Mouse (Mus musculus): ENCODE results near the gene Rpl3. TPM values are rescaled to one million over a fixed set of nuclear protein-coding genes. Genes with fewer than 3 reads are reported as not detected.

Gene Rpl3
- total RNA-seq, 1 experiment = 1,661 TPM

GRCm38 (mm10) chr15:80061071-80061550 is 30.6 kb downstream of the Rpl3 start:
- no peak overlapping the region for H3K27ac ChIP-seq (ENCODE audit: insufficient read depth, low read depth, low read length, poor library complexity, severe bottlenecking)
- no peak overlapping the region for H3K4me3 ChIP-seq (ENCODE audit: insufficient read depth in 1 of 2, low read depth in 1 of 2, low read length in 2 of 2, poor library complexity in 1 of 2, severe bottlenecking in 1 of 2)
- no peak for DNase-seq (ENCODE audit: low read depth, low spot score)
- H3K4me1 ChIP-seq (ENCODE audit: control insufficient read depth in 2 of 2, insufficient read depth in 2 of 2, low read length in 2 of 2, poor library complexity in 1 of 2) = peaks cover 2 to 16% of the 10 kb centered on the region in 2 experiments; a peak in 2 of 4 replicates
- in situ Hi-C loops (cut with MboI; ENCODE audit: low sequenced_read_pairs in 2 of 2, unreplicated experiment in 2 of 2) = loop anchor here in 1 of 2 experiments (10.0 to 25.0 kb wide), 2 partner anchors 116 to 299 kb away; no protein-coding TSS in a partner anchor
- TF ChIP-seq ZNF384 (IDR thresholded peaks at IDR 0.05; ENCODE audit: low read depth, low read length) (no peak), CHD2 (IDR thresholded peaks at IDR 0.05; ENCODE audit: low read depth, low read length) (no peak), HCFC1 (IDR thresholded peaks at IDR 0.05; ENCODE audit: borderline replicate concordance, insufficient read depth, low read length) (no peak), MAFK (IDR thresholded peaks at IDR 0.05; ENCODE audit: insufficient read depth, low read depth, low read length) (no peak), ZC3H11A (IDR thresholded peaks at IDR 0.05; ENCODE audit: borderline replicate concordance, low read depth, low read length) (no peak)
- no peak overlapping the region for H3K9ac ChIP-seq (ENCODE audit: insufficient read depth, low read depth, low read length, poor library complexity, severe bottlenecking)
- no peaks in the 10 kb centered on the region for H3K9me3 ChIP-seq (ENCODE audit: control insufficient read depth, insufficient read depth, low read depth, low read length)
- no peaks in the 10 kb centered on the region for H3K36me3 ChIP-seq (ENCODE audit: control insufficient read depth, insufficient read depth, low read length, poor library complexity, severe bottlenecking)

- Histone ChIP-seq H3K9ac (ENCODE audit: insufficient read depth, low read depth, low read length, poor library complexity, severe bottlenecking) (no peak overlapping the region), H3K9me3 (ENCODE audit: control insufficient read depth, insufficient read depth, low read depth, low read length) (no peaks in the 10 kb centered on the region), H3K4me3 (ENCODE audit: insufficient read depth in 1 of 2, low read depth in 1 of 2, low read length in 2 of 2, poor library complexity in 1 of 2, severe bottlenecking in 1 of 2) (no peak overlapping the region), H3K36me3 (ENCODE audit: control insufficient read depth, insufficient read depth, low read length, poor library complexity, severe bottlenecking) (no peaks in the 10 kb centered on the region), H3K27ac (ENCODE audit: insufficient read depth, low read depth, low read length, poor library complexity, severe bottlenecking) (no peak overlapping the region), H3K4me1 (ENCODE audit: control insufficient read depth in 2 of 2, insufficient read depth in 2 of 2, low read length in 2 of 2, poor library complexity in 1 of 2) (peaks cover 2 to 16% of the 10 kb centered on the region in 2 experiments; a peak in 2 of 4 replicates)
- DNase-seq (ENCODE audit: low read depth, low spot score) = no peak
- no peak for TF ChIP-seq ZC3H11A (IDR thresholded peaks at IDR 0.05; ENCODE audit: borderline replicate concordance, low read depth, low read length)
- no peak for TF ChIP-seq CHD2 (IDR thresholded peaks at IDR 0.05; ENCODE audit: low read depth, low read length)
- no peak for TF ChIP-seq MAFK (IDR thresholded peaks at IDR 0.05; ENCODE audit: insufficient read depth, low read depth, low read length)
- TF ChIP-seq ZNF384 (IDR thresholded peaks at IDR 0.05; ENCODE audit: low read depth, low read length) = no peak
- TF ChIP-seq HCFC1 (IDR thresholded peaks at IDR 0.05; ENCODE audit: borderline replicate concordance, insufficient read depth, low read length) = no peak
- in situ Hi-C loops (cut with MboI; ENCODE audit: low sequenced_read_pairs in 2 of 2, unreplicated experiment in 2 of 2) = loop anchor here in 1 of 2 experiments (10.0 to 25.0 kb wide), 2 partner anchors 116 to 298 kb away; no protein-coding TSS in a partner anchor
Measured at GRCm38 (mm10) chr15:80060356-80061070, 31.2 kb downstream of the Rpl3 start.

- Histone ChIP-seq H3K9ac (ENCODE audit: insufficient read depth, low read depth, low read length, poor library complexity, severe bottlenecking) (no peak overlapping the region), H3K4me3 (ENCODE audit: insufficient read depth in 1 of 2, low read depth in 1 of 2, low read length in 2 of 2, poor library complexity in 1 of 2, severe bottlenecking in 1 of 2) (no peak overlapping the region), H3K4me1 (ENCODE audit: control insufficient read depth in 2 of 2, insufficient read depth in 2 of 2, low read length in 2 of 2, poor library complexity in 1 of 2) (peaks cover 0 to 14% of the 10 kb centered on the region in 2 experiments; a peak in 2 of 4 replicates), H3K27ac (ENCODE audit: insufficient read depth, low read depth, low read length, poor library complexity, severe bottlenecking) (no peak overlapping the region), H3K36me3 (ENCODE audit: control insufficient read depth, insufficient read depth, low read length, poor library complexity, severe bottlenecking) (no peaks in the 10 kb centered on the region), H3K9me3 (ENCODE audit: control insufficient read depth, insufficient read depth, low read depth, low read length) (no peaks in the 10 kb centered on the region)
- in situ Hi-C loops (cut with MboI; ENCODE audit: low sequenced_read_pairs in 2 of 2, unreplicated experiment in 2 of 2) = loop anchor here in 1 of 2 experiments (10.0 to 25.0 kb wide), 2 partner anchors 115 to 297 kb away; no protein-coding TSS in a partner anchor
- TF ChIP-seq ZNF384 (IDR thresholded peaks at IDR 0.05; ENCODE audit: low read depth, low read length) (no peak), CHD2 (IDR thresholded peaks at IDR 0.05; ENCODE audit: low read depth, low read length) (no peak), ZC3H11A (IDR thresholded peaks at IDR 0.05; ENCODE audit: borderline replicate concordance, low read depth, low read length) (no peak), MAFK (IDR thresholded peaks at IDR 0.05; ENCODE audit: insufficient read depth, low read depth, low read length) (no peak), HCFC1 (IDR thresholded peaks at IDR 0.05; ENCODE audit: borderline replicate concordance, insufficient read depth, low read length) (no peak)
- DNase-seq (ENCODE audit: low read depth, low spot score) = no peak
Measured at GRCm38 (mm10) chr15:80059606-80060005, 32.1 kb downstream of the Rpl3 start.

- H3K4me3 ChIP-seq (ENCODE audit: insufficient read depth in 1 of 2, low read depth in 1 of 2, low read length in 2 of 2, poor library complexity in 1 of 2, severe bottlenecking in 1 of 2) = no peak overlapping the region
- no peaks in the 10 kb centered on the region for H3K9me3 ChIP-seq (ENCODE audit: control insufficient read depth, insufficient read depth, low read depth, low read length)
- peaks cover 0 to 15% of the 10 kb centered on the region in 2 experiments; a peak in 2 of 4 replicates for H3K4me1 ChIP-seq (ENCODE audit: control insufficient read depth in 2 of 2, insufficient read depth in 2 of 2, low read length in 2 of 2, poor library complexity in 1 of 2)
- H3K9ac ChIP-seq (ENCODE audit: insufficient read depth, low read depth, low read length, poor library complexity, severe bottlenecking) = no peak overlapping the region
- no peaks in the 10 kb centered on the region for H3K36me3 ChIP-seq (ENCODE audit: control insufficient read depth, insufficient read depth, low read length, poor library complexity, severe bottlenecking)
- in situ Hi-C loops (cut with MboI; ENCODE audit: low sequenced_read_pairs in 2 of 2, unreplicated experiment in 2 of 2) = loop anchor here in 1 of 2 experiments (25.0 kb wide), 1 partner anchor 296 kb away; no protein-coding TSS in a partner anchor
- H3K27ac ChIP-seq (ENCODE audit: insufficient read depth, low read depth, low read length, poor library complexity, severe bottlenecking) = no peak overlapping the region
- no peak for DNase-seq (ENCODE audit: low read depth, low spot score)
- no peak for TF ChIP-seq ZNF384 (IDR thresholded peaks at IDR 0.05; ENCODE audit: low read depth, low read length)
- no peak for TF ChIP-seq MAFK (IDR thresholded peaks at IDR 0.05; ENCODE audit: insufficient read depth, low read depth, low read length)
- no peak for TF ChIP-seq CHD2 (IDR thresholded peaks at IDR 0.05; ENCODE audit: low read depth, low read length)
- TF ChIP-seq ZC3H11A (IDR thresholded peaks at IDR 0.05; ENCODE audit: borderline replicate concordance, low read depth, low read length) = no peak
- no peak for TF ChIP-seq HCFC1 (IDR thresholded peaks at IDR 0.05; ENCODE audit: borderline replicate concordance, insufficient read depth, low read length)
Measured at GRCm38 (mm10) chr15:80058151-80058550, 33.5 kb downstream of the Rpl3 start.
